Comparison of ENCODE assay signal across 20 mouse cellular contexts in genomic region chr15:30977166-30977740, GRCm38 (mm10).
DNase-seq lines count a peak whose midpoint lies in the region; ATAC-seq lines count a peak whose summit lies in the region.
"Had no signal": no experiment of that assay in that cellular context is flagged by ENCODE, and none has a peak within 500 bp of the region (broad histone marks: within the 10 kb centered on the region; RNA-seq: fewer than 3 reads in every experiment).

No protein-coding gene starts in this region.

- WGBS in hindbrain, embryonic 16.5 days = 75% methylated on average over 11 of the region's 11 CpGs
- WGBS in hindbrain, embryonic 10.5 days = 89% methylated on average over 11 of the region's 11 CpGs

- no peaks in the 10 kb centered on the region for H3K27me3 ChIP-seq in hindbrain, embryonic 16.5 days (replicated peaks; ENCODE audit: control insufficient read depth, insufficient read depth, low read length)
- no peaks in the 10 kb centered on the region for H3K27me3 ChIP-seq in hindbrain, embryonic 10.5 days (ENCODE audit: insufficient read depth, poor library complexity, severe bottlenecking)
- H3K27me3 ChIP-seq: heart, embryonic 12.5 days; liver, embryonic 12.5 days had no signal

- H3K9ac ChIP-seq in hindbrain, embryonic 16.5 days (ENCODE audit: low read depth, low read length) = no peak overlapping the region
- H3K9ac ChIP-seq: heart, embryonic 12.5 days; liver, embryonic 12.5 days had no signal

- no peak overlapping the region for H3K4me2 ChIP-seq in hindbrain, embryonic 16.5 days (ENCODE audit: low read length)
- H3K4me2 ChIP-seq: heart, embryonic 12.5 days; liver, embryonic 12.5 days had no signal

- H3K4me1 ChIP-seq in hindbrain, embryonic 16.5 days (ENCODE audit: control insufficient read depth, insufficient read depth, low read depth, low read length) = no peaks in the 10 kb centered on the region; the same call in 1 of the 2 replicates
- H3K4me1 ChIP-seq in hindbrain, embryonic 10.5 days (replicated peaks) = 0 out of 2 replicates have a peak, but pooled peaks cover 4% of the 10 kb centered on the region
- H3K4me1 ChIP-seq: embryonic facial prominence, embryonic 10.5 days; liver, embryonic 12.5 days; midbrain, embryonic 10.5 days had no signal

- no peak for DNase-seq in hindbrain, embryonic 10.5 days (ENCODE audit: low spot score)
- DNase-seq in ovary, postnatal 14 days (ENCODE audit: low spot score) = peak; percentile 4
- DNase-seq in ovary, adult 18-20 months (ENCODE audit: low spot score) = no peak
- peak; percentile 52 to 61 for DNase-seq in cerebellum, postnatal 10 days
- no peak for DNase-seq in testis, postnatal 10 days (ENCODE audit: low spot score)
- no peak for DNase-seq in kidney, postnatal 10 days
- DNase-seq: adrenal gland, adult 8-10 months; B cell, adult 2 months; gastrocnemius, postnatal 25 days; heart, postnatal 4 days; lung, postnatal 36 days; thymus, postnatal 4 days had no signal

- H3K27ac ChIP-seq in hindbrain, embryonic 16.5 days (ENCODE audit: low read depth, low read length) = no peak overlapping the region
- no peak overlapping the region for H3K27ac ChIP-seq in hindbrain, embryonic 10.5 days
- H3K27ac ChIP-seq: embryonic facial prominence, embryonic 10.5 days; kidney, postnatal 0 days; liver, embryonic 12.5 days; midbrain, embryonic 10.5 days had no signal

- H3K9me3 ChIP-seq in hindbrain, embryonic 16.5 days (ENCODE audit: control insufficient read depth, low read length) = no peaks in the 10 kb centered on the region
- no peaks in the 10 kb centered on the region for H3K9me3 ChIP-seq in hindbrain, embryonic 10.5 days
- H3K9me3 ChIP-seq: embryonic facial prominence, embryonic 10.5 days; heart, embryonic 12.5 days; liver, embryonic 12.5 days; midbrain, embryonic 10.5 days had no signal

- no peak overlapping the region for H3K4me3 ChIP-seq in hindbrain, embryonic 16.5 days (ENCODE audit: low read length)
- H3K4me3 ChIP-seq in hindbrain, embryonic 10.5 days = no peak overlapping the region
- H3K4me3 ChIP-seq: embryonic facial prominence, embryonic 10.5 days; erythroblast, embryonic 14.5 days; heart, embryonic 12.5 days; liver, embryonic 12.5 days; midbrain, embryonic 10.5 days had no signal

- no peaks in the 10 kb centered on the region; the same call in 1 of the 2 replicates for H3K36me3 ChIP-seq in hindbrain, embryonic 16.5 days (ENCODE audit: control insufficient read depth, insufficient read depth, low read length)
- no peaks in the 10 kb centered on the region for H3K36me3 ChIP-seq in hindbrain, embryonic 10.5 days
- H3K36me3 ChIP-seq: embryonic facial prominence, embryonic 10.5 days; heart, embryonic 12.5 days; liver, embryonic 12.5 days; midbrain, embryonic 10.5 days had no signal

- ATAC-seq in hindbrain, embryonic 16.5 days = peak; percentile 41
- ATAC-seq: intestine, postnatal 0 days; liver, embryonic 12.5 days had no signal

Comparison
In these comparisons a context has a peak if more than half of its experiments do, and no peak if none do; other contexts are left out.
1. DNase-seq: peak in ovary, postnatal 14 days (single experiment) and cerebellum, postnatal 10 days (2 of 2); none in hindbrain, embryonic 10.5 days (single experiment), ovary, adult 18-20 months (single experiment), testis, postnatal 10 days (single experiment) and kidney, postnatal 10 days (single experiment).